In the genomic region with DNA sequence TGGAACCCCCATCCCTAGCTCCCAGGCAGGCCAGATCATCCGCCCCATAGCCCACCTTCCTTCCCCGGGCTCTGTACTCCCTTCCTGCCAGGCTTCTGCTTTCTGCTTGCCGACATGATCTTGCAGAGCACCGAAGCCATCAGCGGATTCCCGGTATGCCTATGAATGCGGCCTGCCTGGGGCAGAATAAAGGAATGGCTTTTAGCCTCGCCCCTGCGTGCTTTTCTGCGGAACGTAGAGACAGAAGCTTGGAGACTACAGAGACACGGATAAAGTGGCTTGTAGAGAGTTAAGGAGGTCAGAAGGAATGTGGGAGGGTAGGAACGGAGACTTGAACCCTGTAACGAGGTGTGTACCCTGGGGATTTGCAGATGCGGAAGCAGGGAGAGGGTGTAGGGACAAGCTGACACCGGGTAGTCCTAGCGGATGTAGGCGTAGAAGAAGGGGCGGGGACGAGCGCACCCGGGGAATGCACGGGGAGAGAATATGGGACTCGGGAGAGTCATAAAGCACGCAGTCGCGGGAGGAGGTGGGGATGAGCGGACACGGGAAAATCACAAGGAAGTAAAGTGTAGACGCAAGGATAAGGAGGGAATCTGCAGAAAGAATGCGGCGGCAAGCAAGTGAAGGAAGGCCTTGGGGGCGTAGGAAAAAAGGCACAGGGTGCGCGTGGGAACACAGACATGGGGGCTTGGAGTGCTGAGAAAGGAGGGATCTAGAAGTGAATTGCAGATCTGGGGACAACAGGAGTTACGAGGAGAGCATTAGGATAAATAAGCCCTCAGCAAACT, we compare ENCODE assay signal across 8 mouse cellular contexts. TPM values are rescaled to one million over a fixed set of nuclear protein-coding genes. Genes with fewer than 3 reads are reported as not detected.
A peak's percentile ranks its signal among the peaks of the same experiment; 100 is the strongest.
DNase-seq lines count a peak whose midpoint lies in the region; ATAC-seq lines count a peak whose summit lies in the region.

No protein-coding gene starts in this region.

- peak overlapping the region; percentile 98 for H3K27ac ChIP-seq in embryonic facial prominence, embryonic 13.5 days
- peak overlapping the region; percentile 86 for H3K27ac ChIP-seq in limb, embryonic 11.5 days (replicated peaks; ENCODE audit: low read depth, low read length)
- peak overlapping the region; percentile 83 for H3K27ac ChIP-seq in midbrain, embryonic 13.5 days

- DNase-seq in 3134 (ENCODE audit: extremely low read depth, insufficient read length, low spot score) = peak; percentile 70
- DNase-seq in adrenal gland, postnatal 14 days = peak; percentile 92
- peak; percentile 99 for DNase-seq in heart, adult 11 months
- DNase-seq in kidney, adult 11 months = peak; percentile 88
- peak; percentile 73 for DNase-seq in limb, embryonic 11.5 days (ENCODE audit: low spot score)
- DNase-seq in spleen, adult 12 weeks (ENCODE audit: low spot score) = peak; percentile 60

- ATAC-seq in embryonic facial prominence, embryonic 13.5 days (ENCODE audit: insufficient number of reproducible peaks, insufficient read depth, low FRiP score, low TSS enrichment, low read depth) = peak; percentile 84
- ATAC-seq in limb, embryonic 11.5 days (ENCODE audit: insufficient number of reproducible peaks, low FRiP score, low TSS enrichment, low read depth) = peak; percentile 82
- ATAC-seq in midbrain, embryonic 13.5 days = peak; percentile 81

- no peaks in the 10 kb centered on the region for H3K9me3 ChIP-seq in embryonic facial prominence, embryonic 13.5 days
- H3K9me3 ChIP-seq in limb, embryonic 11.5 days (ENCODE audit: control insufficient read depth, low read length) = no peaks in the 10 kb centered on the region
- no peaks in the 10 kb centered on the region for H3K9me3 ChIP-seq in midbrain, embryonic 13.5 days

- H3K36me3 ChIP-seq in embryonic facial prominence, embryonic 13.5 days = no peaks in the 10 kb centered on the region
- H3K36me3 ChIP-seq in limb, embryonic 11.5 days (ENCODE audit: control insufficient read depth, insufficient read depth, low read length) = no peaks in the 10 kb centered on the region
- no peaks in the 10 kb centered on the region for H3K36me3 ChIP-seq in midbrain, embryonic 13.5 days

- peak overlapping the region; percentile 60 for H3K4me3 ChIP-seq in embryonic facial prominence, embryonic 13.5 days
- peak overlapping the region; percentile 51 for H3K4me3 ChIP-seq in limb, embryonic 11.5 days (ENCODE audit: low read depth, low read length)
- peak overlapping the region; percentile 55 for H3K4me3 ChIP-seq in midbrain, embryonic 13.5 days (replicated peaks)

- H3K9ac ChIP-seq in embryonic facial prominence, embryonic 13.5 days = peak overlapping the region; percentile 77
- H3K9ac ChIP-seq in limb, embryonic 11.5 days (ENCODE audit: low read length) = peak overlapping the region; percentile 65
- H3K9ac ChIP-seq in midbrain, embryonic 13.5 days (replicated peaks) = peak overlapping the region; percentile 73

- no peaks in the 10 kb centered on the region for H3K27me3 ChIP-seq in embryonic facial prominence, embryonic 13.5 days
- H3K27me3 ChIP-seq in limb, embryonic 11.5 days (ENCODE audit: control insufficient read depth, insufficient read depth, low read length) = no peaks in the 10 kb centered on the region
- H3K27me3 ChIP-seq in midbrain, embryonic 13.5 days = peaks cover 3% of the 10 kb centered on the region; the same call in 1 of the 2 replicates

- WGBS in embryonic facial prominence, embryonic 13.5 days = under 1% methylated on average over 36 of the region's 36 CpGs
- 1% methylated on average over 36 of the region's 36 CpGs for WGBS in limb, embryonic 11.5 days
- WGBS in midbrain, embryonic 13.5 days = under 1% methylated on average over 36 of the region's 36 CpGs

- peaks cover 15% of the 10 kb centered on the region for H3K4me1 ChIP-seq in embryonic facial prominence, embryonic 13.5 days
- peaks cover 7% of the 10 kb centered on the region; the same call in 1 of the 2 replicates for H3K4me1 ChIP-seq in limb, embryonic 11.5 days (ENCODE audit: control insufficient read depth, insufficient read depth, low read length)
- peaks cover 20% of the 10 kb centered on the region for H3K4me1 ChIP-seq in midbrain, embryonic 13.5 days (replicated peaks)

- H3K4me2 ChIP-seq in embryonic facial prominence, embryonic 13.5 days = peak overlapping the region; percentile 85
- H3K4me2 ChIP-seq in limb, embryonic 11.5 days (ENCODE audit: low read depth, severe bottlenecking) = peak overlapping the region; percentile 71
- peak overlapping the region; percentile 74 for H3K4me2 ChIP-seq in midbrain, embryonic 13.5 days (replicated peaks)

RNA-seq across cellular contexts. Expression of a gene that starts 0.6 kb away (rescaled TPM):
- total RNA-seq in adrenal gland, postnatal 14 days (2021) = 1,201 and 1,373 TPM in 2 replicates
- 255 and 265 TPM in 2 replicates for polyA plus RNA-seq in embryonic facial prominence, embryonic 13.5 days (2015; fragmentation: Nextera tagmentation; extraction: Ambion mirVana)
- polyA plus RNA-seq in limb, embryonic 11.5 days (2014; fragmentation: Nextera tagmentation; extraction: Ambion mirVana) = 243 and 251 TPM in 2 replicates
- polyA plus RNA-seq in midbrain, embryonic 13.5 days (2015; fragmentation: Nextera tagmentation; extraction: Ambion mirVana) = 142 TPM in 2 replicates

RNA-seq across cellular contexts. Expression of a gene that starts 0.6 kb away (rescaled TPM):
- total RNA-seq in adrenal gland, postnatal 14 days (2021) = 0.82 TPM in 1 of 2 replicates, not detected in the other
- 0.86 and 1.1 TPM in 2 replicates for polyA plus RNA-seq in embryonic facial prominence, embryonic 13.5 days (2015; fragmentation: Nextera tagmentation; extraction: Ambion mirVana)
- polyA plus RNA-seq in limb, embryonic 11.5 days (2014; fragmentation: Nextera tagmentation; extraction: Ambion mirVana) = 0.31 TPM in 1 of 2 replicates, not detected in the other
- polyA plus RNA-seq in midbrain, embryonic 13.5 days (2015; fragmentation: Nextera tagmentation; extraction: Ambion mirVana) = 0.48 TPM in 1 of 2 replicates, not detected in the other

RNA-seq across cellular contexts. Expression of a gene that starts 2.7 kb away (rescaled TPM):
- not detected in 2 replicates for total RNA-seq in adrenal gland, postnatal 14 days (2021)
- not detected in 2 replicates for polyA plus RNA-seq in embryonic facial prominence, embryonic 13.5 days (2015; fragmentation: Nextera tagmentation; extraction: Ambion mirVana)
- not detected in 2 replicates for polyA plus RNA-seq in limb, embryonic 11.5 days (2014; fragmentation: Nextera tagmentation; extraction: Ambion mirVana)
- not detected in 2 replicates for polyA plus RNA-seq in midbrain, embryonic 13.5 days (2015; fragmentation: Nextera tagmentation; extraction: Ambion mirVana)

RNA-seq across cellular contexts. Expression of a gene that starts 6.4 kb away (rescaled TPM):
- total RNA-seq in adrenal gland, postnatal 14 days (2021) = 3.9 TPM in 1 of 2 replicates, not detected in the other
- 1.1 TPM in 2 replicates for polyA plus RNA-seq in embryonic facial prominence, embryonic 13.5 days (2015; fragmentation: Nextera tagmentation; extraction: Ambion mirVana)
- polyA plus RNA-seq in limb, embryonic 11.5 days (2014; fragmentation: Nextera tagmentation; extraction: Ambion mirVana) = 0.67 TPM in 1 of 2 replicates, not detected in the other
- polyA plus RNA-seq in midbrain, embryonic 13.5 days (2015; fragmentation: Nextera tagmentation; extraction: Ambion mirVana) = not detected in 2 replicates

RNA-seq across cellular contexts. Expression of a gene that starts 15.9 kb away (rescaled TPM):
- not detected in 2 replicates for total RNA-seq in adrenal gland, postnatal 14 days (2021)
- not detected in 2 replicates for polyA plus RNA-seq in embryonic facial prominence, embryonic 13.5 days (2015; fragmentation: Nextera tagmentation; extraction: Ambion mirVana)
- not detected in 2 replicates for polyA plus RNA-seq in limb, embryonic 11.5 days (2014; fragmentation: Nextera tagmentation; extraction: Ambion mirVana)
- polyA plus RNA-seq in midbrain, embryonic 13.5 days (2015; fragmentation: Nextera tagmentation; extraction: Ambion mirVana) = not detected in 2 replicates

Comparison
In these comparisons a context has a peak if more than half of its experiments do, and no peak if none do; other contexts are left out.
1. Peak in every context shown above with its lines: DNase-seq, ATAC-seq, H3K4me3 ChIP-seq and H3K27ac ChIP-seq.